Mouse (Mus musculus) 3134 (cell line): ENCODE measurements around the gene Pzp.

Experiments
- DNase-seq: peaks from one replicate; pipeline ENCODE4 v3.0.0-alpha.2; 2011; ENCODE audit warnings: low spot score; ENCODE audit not compliant: insufficient read length; ENCODE audit errors: extremely low read depth

The Pzp gene

GRCm38 (mm10) chr6:128526601-128527000, at the start of gene Pzp:
Gene Pzp (minus strand): TSS chr6:128526720.
- no peak for DNase-seq

- DNase-seq: no peak
Measured at GRCm38 (mm10) chr6:128566589-128566988, 40.1 kb upstream of the Pzp start.

- DNase-seq: no peak
Measured at GRCm38 (mm10) chr6:128554049-128554448, 27.5 kb upstream of the Pzp start.

DNA sequence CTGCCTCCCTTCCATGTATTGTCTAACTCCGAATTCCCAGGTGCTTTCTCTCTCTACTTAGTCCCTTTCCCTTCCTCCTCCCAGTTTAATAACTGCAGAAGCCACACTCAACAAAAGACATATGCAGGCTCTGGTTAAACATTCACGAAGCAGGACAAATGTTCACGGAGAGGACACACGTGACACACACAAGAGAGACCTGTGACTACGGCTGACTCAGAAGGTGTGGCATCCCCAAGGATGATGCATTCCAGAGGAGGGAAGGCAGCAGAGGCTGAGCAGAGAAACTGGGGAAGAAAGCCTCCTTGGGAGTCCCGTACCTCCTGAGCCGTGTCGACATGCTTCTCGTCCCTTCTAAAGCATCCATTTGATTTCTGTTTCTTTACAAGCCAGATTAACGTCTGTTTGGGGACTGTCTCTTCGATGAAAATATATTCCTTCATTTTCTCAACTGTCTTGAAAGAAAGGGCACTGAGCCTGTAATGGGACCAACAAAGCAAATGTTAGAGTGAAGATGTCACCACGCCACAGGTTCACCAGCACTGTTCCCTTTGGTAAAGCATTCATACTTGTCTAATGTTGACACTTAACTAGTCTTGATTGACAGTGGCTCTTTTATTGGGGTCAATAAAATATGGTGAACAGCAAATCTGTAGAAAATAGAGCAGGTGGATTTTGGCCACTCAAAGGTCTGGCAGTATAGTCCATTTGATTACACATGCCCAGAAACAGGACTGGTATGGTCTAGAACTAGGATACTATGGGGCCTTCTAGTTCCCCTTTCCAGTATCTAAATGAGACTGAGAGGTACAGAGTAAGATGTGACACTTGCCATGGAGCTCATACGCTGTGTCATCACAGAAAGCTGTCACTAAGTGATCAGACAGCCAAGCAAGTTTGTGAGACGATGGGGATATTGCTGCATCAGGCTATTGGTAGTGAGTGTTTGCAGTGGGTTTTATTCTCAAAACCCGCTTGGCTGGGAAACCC, 23.2 kb upstream of the Pzp start:
- peak; percentile 10 for DNase-seq

DNA sequence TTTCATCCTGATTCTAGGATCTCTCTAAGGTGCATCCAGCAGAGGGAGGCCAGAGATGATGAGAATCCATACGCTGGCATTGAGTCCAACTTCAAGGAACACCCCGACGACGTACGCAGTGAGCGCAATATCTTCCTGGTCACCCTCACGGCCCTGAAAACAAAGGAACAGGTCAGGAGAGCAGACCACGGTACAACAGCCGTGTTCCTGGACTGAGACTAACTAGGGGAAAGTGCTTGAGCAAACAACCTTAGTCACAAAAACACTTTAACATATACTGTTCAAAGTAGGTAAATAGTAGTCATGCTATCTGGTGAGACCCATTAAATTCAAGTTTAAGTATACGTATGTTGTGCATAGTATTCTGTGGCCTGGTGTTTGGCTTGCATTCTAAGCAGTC, 22.0 kb upstream of the Pzp start:
- no peak for DNase-seq

GRCm38 (mm10) chr6:128545402-128545801, 18.9 kb upstream of the Pzp start:
- no peak for DNase-seq

DNA sequence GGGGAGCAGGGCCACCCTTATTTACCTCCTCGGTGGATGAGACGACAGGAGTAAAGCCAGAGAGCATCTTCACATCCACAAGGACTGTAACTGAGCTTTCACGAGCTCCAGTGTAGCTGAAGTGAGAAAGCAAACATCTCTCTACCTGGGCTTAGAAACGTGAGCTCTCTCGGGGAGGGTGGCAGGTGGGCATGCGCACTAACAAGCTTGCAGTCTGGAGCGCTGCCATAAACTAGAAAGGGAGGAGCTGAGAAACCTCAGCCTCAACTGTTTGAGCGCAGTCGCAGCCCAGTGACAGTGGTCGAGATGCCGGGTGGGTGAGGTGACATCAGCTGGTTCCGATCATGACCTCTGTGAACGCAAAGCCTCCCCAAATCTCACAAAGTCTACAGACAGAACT, 16.7 kb upstream of the Pzp start:
- DNase-seq: no peak

GRCm38 (mm10) chr6:128535250-128535649, 8.7 kb upstream of the Pzp start:
- no peak for DNase-seq

- no peak for DNase-seq
Measured at GRCm38 (mm10) chr6:128533296-128533695, 6.8 kb upstream of the Pzp start.

GRCm38 (mm10) chr6:128532701-128533100, 6.2 kb upstream of the Pzp start:
- DNase-seq: no peak

DNA sequence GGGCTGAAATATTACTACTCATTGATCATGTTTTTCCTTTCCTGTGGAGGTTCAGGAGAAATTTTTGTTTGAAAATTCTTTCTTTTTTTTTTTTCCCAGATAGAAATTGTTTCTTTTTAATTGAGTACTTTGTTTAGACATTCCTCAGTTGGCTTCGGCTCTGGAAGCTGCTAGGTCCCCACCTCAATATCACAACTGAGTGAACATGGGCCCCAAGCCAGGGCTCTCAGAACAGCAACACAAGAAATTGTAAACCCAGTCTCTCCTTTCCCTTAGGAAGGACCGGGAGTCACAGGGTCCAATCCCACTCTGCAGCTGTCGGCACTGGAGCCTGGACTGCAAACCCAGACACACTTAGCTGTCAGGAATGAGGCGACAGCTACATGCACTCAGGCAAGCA, 2.0 kb upstream of the Pzp start:
- DNase-seq: no peak

DNA sequence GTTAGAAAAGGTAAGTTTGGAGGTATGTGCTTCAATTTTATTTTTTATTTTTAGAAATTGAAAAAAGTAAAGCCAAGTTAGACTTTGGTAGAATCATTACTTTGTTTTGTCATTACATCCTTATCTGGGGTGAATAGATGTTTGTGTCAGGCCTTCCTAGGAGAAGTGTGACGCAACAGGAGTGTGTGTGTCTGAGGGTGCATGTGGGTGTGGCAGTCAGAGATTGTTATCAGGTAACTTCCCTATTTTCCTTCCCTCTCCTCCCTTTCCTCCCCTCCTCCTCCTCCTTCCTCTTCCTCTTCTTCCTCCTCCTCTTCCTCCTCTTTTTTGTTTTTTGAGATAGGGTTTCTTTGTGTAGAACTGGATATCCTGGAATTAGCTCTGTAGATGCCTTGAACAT, 590 bp upstream of the Pzp start:
- DNase-seq: no peak

DNA sequence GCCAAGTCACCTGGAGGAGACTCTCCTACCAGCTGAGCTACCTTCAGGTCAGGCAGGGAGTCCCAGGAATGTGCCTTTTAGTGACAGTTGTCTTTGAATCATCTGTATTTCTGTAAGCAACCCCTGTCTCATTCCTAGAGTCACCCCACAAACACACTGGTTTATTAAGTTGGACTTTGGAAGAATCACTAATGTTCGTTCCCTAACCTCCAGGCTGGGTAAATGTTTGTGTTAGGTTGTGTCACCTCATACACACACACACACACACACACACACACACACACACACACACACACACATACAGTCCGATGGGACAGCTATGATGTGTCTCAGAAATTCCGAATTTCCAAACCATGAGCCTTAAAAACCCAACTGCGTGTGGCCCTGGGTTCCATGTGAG, 719 bp downstream of the Pzp start:
- no peak for DNase-seq

- DNase-seq: no peak
Measured at GRCm38 (mm10) chr6:128523360-128523759, 3.2 kb downstream of the Pzp start.

DNA sequence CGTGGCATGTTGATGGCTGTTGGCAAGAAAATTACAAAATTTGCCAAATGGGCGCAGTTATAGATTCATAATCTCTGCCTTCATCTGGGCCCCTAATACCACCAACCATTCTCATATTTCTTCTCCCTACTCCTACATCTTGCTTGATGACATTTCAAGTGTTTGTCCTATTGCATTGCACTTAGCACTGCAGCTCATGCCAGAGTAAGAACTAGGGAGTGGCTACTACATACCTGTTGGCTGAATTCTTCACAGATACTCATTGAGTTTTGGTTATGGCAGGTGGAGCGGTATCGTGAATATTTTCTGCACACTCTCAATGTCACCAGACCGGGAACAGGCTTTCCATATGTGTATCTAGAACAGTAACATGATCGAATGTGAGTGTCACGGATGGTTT, 7.4 kb downstream of the Pzp start:
- DNase-seq: no peak

GRCm38 (mm10) chr6:128505676-128506236, 20.8 kb downstream of the Pzp start:
- no peak for DNase-seq

DNA sequence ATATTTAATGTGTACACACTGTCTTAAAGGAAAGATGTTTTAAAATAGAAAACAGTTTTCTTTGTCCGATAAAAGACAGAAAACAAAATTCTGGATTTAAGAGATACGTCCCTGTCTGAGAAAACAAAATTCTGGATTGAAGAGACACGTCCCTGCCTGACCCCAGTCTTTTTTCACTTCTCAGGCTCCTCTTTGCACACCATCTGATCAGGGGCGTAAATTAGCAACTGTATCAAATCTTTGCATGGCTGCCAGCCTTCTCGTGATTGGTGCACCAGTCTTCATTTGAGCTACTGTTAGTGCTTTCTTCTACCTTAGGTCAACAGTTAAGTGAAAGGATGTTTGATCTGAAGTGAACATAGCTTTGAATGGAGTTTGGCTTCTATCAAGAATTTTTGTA, 21.8 kb downstream of the Pzp start:
- DNase-seq: no peak

GRCm38 (mm10) chr6:128495346-128495745, 31.2 kb downstream of the Pzp start:
- no peak for DNase-seq

GRCm38 (mm10) chr6:128494646-128495331, 31.7 kb downstream of the Pzp start:
- no peak for DNase-seq

GRCm38 (mm10) chr6:128491916-128492315, 34.6 kb downstream of the Pzp start:
- DNase-seq: no peak

GRCm38 (mm10) chr6:128490141-128490540, 36.4 kb downstream of the Pzp start:
- DNase-seq: no peak

DNA sequence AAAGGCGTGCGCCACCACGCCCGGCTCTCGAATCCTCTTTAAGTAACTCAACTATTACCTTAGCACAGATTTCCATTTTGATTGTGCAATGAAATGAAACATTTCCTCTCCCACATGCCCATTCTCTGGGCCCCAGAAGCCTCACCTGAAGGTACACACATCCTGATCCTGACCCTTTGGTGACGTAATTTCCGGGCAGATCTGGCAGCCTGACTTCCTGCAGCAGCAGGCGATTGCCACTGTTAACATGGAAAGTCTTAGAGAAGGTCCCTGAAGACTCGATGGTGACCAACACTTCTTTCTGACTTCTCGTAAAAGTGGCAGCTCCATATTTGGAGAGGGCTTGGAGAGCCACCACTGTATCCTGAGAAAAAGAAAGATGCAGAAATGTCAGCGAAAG, 38.8 kb downstream of the Pzp start:
- no peak for DNase-seq
